Mouse (Mus musculus) CH12.LX (cell line): ENCODE results near the gene Mgat4b. TPM values are rescaled to one million over a fixed set of nuclear protein-coding genes. Genes with fewer than 3 reads are reported as not detected.

ENCODE experiments used
- DNase-seq: peaks from one replicate; pipeline ENCODE4 v3.0.0-alpha.2; 2013; ENCODE audit errors: extremely low read depth
- H3K27ac ChIP-seq: 2 replicates; pipeline ENCODE4 v1.5.1; 2012; ENCODE audit warnings: low read depth, mild to moderate bottlenecking, control low read depth, moderate library complexity; ENCODE audit not compliant: insufficient read depth
- H3K27me3 ChIP-seq: replicated peaks from 2 replicates; pipeline ENCODE3; 2012; ENCODE audit warnings: inconsistent platforms
- H3K36me3 ChIP-seq, 2 experiments: replicated peaks in 1 of 2; 2 replicates each; pipeline versions ENCODE3 to v1.6.1; 2012; ENCODE audit warnings: inconsistent platforms in 1 of 2, low read length in 1 of 2, mild to moderate bottlenecking in 1 of 2, mixed read lengths in 1 of 2, moderate library complexity in 1 of 2; ENCODE audit not compliant: control insufficient read depth in 1 of 2, insufficient read depth in 1 of 2
- H3K4me1 ChIP-seq, 2 experiments: 2 replicates each; pipeline ENCODE4 v1.6.1; 2012; ENCODE audit warnings: inconsistent platforms in 1 of 2, moderate library complexity in 1 of 2; ENCODE audit not compliant: insufficient read depth in 2 of 2, control insufficient read depth in 1 of 2
- H3K4me2 ChIP-seq: 2 replicates; pipeline ENCODE4 v1.6.1; 2012; ENCODE audit warnings: low read depth, mild to moderate bottlenecking, control low read depth; ENCODE audit not compliant: poor library complexity, insufficient read depth, severe bottlenecking
- H3K4me3 ChIP-seq, 3 experiments: fragments of 150-350 bp in 1 of 3; sonication (generic) in 1 of 3; replicated peaks in 1 of 3; 2 replicates each; pipeline versions ENCODE3 to v1.5.1; 2011 to 2012; ENCODE audit warnings: low read depth in 2 of 3, low read length in 2 of 3, mild to moderate bottlenecking in 2 of 3, moderate library complexity in 2 of 3, control low read depth in 1 of 3, improper control_type of control experiment in 1 of 3, inconsistent platforms in 1 of 3, mixed read lengths in 1 of 3; ENCODE audit not compliant: poor library complexity in 1 of 3
- H3K79me2 ChIP-seq: replicated peaks from 2 replicates; pipeline ENCODE4 v1.6.1; 2012; ENCODE audit warnings: mild to moderate bottlenecking, moderate library complexity; ENCODE audit not compliant: control insufficient read depth, poor library complexity, insufficient read depth, severe bottlenecking; ENCODE audit errors: extremely low read depth
- H3K9ac ChIP-seq: 2 replicates; pipeline ENCODE4 v1.6.1; 2012; ENCODE audit warnings: low read depth, mild to moderate bottlenecking, control low read depth, moderate library complexity; ENCODE audit not compliant: insufficient read depth
- H3K9me3 ChIP-seq: replicated peaks from 2 replicates; pipeline ENCODE3; 2012; ENCODE audit warnings: low read length, inconsistent platforms, mixed read lengths
- BHLHE40 ChIP-seq: IDR thresholded peaks from 2 replicates; pipeline ENCODE4 v1.6.1; 2011; ENCODE audit warnings: mild to moderate bottlenecking, low read depth, low read length, improper control_type of control experiment
- CHD1 ChIP-seq: IDR thresholded peaks from 2 replicates; pipeline ENCODE4 v1.6.1; 2012; ENCODE audit warnings: low read depth, low read length, improper control_type of control experiment, inconsistent platforms
- CHD2 ChIP-seq: IDR thresholded peaks from 2 replicates; pipeline ENCODE4 v1.6.1; 2011; ENCODE audit warnings: low read length, improper control_type of control experiment
- E2F4 ChIP-seq: IDR thresholded peaks from 2 replicates; pipeline ENCODE4 v1.6.1; 2011; ENCODE audit warnings: low read depth, low read length, improper control_type of control experiment; ENCODE audit not compliant: insufficient replicate concordance
- ETS1 ChIP-seq: conservative IDR thresholded peaks from 2 replicates; pipeline ENCODE4 v1.6.1; 2012; ENCODE audit warnings: low read depth, mild to moderate bottlenecking, inconsistent platforms, low read length, improper control_type of control experiment, moderate library complexity
- HCFC1 ChIP-seq: IDR thresholded peaks from 2 replicates; pipeline ENCODE4 v1.6.1; 2012; ENCODE audit warnings: low read depth, mild to moderate bottlenecking, inconsistent platforms, low read length, improper control_type of control experiment
- IRF4 ChIP-seq: IDR thresholded peaks from 2 replicates; pipeline ENCODE4 v1.6.1; 2014; ENCODE audit warnings: low read depth, mild to moderate bottlenecking, inconsistent platforms, low read length, improper control_type of control experiment
- JUND ChIP-seq: conservative IDR thresholded peaks from 2 replicates; pipeline ENCODE4 v1.6.1; 2011; ENCODE audit warnings: low read depth, low read length, improper control_type of control experiment
- KAT2A ChIP-seq: IDR thresholded peaks from 2 replicates; pipeline ENCODE4 v1.6.1; 2012; ENCODE audit warnings: low read length, improper control_type of control experiment, inconsistent platforms; ENCODE audit not compliant: insufficient replicate concordance
- MAFK ChIP-seq: IDR thresholded peaks from 2 replicates; pipeline ENCODE4 v1.6.1; 2011; ENCODE audit warnings: low read length, improper control_type of control experiment; ENCODE audit not compliant: insufficient replicate concordance
- MAX ChIP-seq: IDR thresholded peaks from 2 replicates; pipeline ENCODE4 v1.6.1; 2011; ENCODE audit warnings: low read length, improper control_type of control experiment
- MAZ ChIP-seq: IDR thresholded peaks from 2 replicates; pipeline ENCODE4 v1.6.1; 2012; ENCODE audit warnings: low read depth, mild to moderate bottlenecking, inconsistent platforms, low read length, improper control_type of control experiment, moderate library complexity
- MEF2A ChIP-seq: IDR thresholded peaks from 2 replicates; pipeline ENCODE4 v1.6.1; 2014; ENCODE audit warnings: low read depth, mild to moderate bottlenecking, inconsistent platforms, low read length, improper control_type of control experiment, borderline replicate concordance
- MXI1 ChIP-seq: IDR thresholded peaks from 2 replicates; pipeline ENCODE4 v1.6.1; 2011; ENCODE audit warnings: mild to moderate bottlenecking, low read depth, low read length, improper control_type of control experiment
- MYC ChIP-seq: IDR thresholded peaks from 2 replicates; pipeline ENCODE4 v1.6.1; 2011; ENCODE audit warnings: low read depth, mild to moderate bottlenecking, improper control_type of control experiment, low read length
- NELFE ChIP-seq: IDR thresholded peaks from 2 replicates; pipeline ENCODE4 v1.6.1; 2011; ENCODE audit warnings: low read depth, low read length, improper control_type of control experiment
- NRF1 ChIP-seq: IDR thresholded peaks from 2 replicates; pipeline ENCODE4 v1.6.1; 2014; ENCODE audit warnings: low read depth, mild to moderate bottlenecking, inconsistent platforms, low read length, improper control_type of control experiment, moderate library complexity
- POLR2A ChIP-seq: IDR thresholded peaks from 2 replicates; pipeline ENCODE4 v1.6.1; 2011; ENCODE audit warnings: low read depth, mild to moderate bottlenecking, improper control_type of control experiment, low read length
- RAD21 ChIP-seq: IDR thresholded peaks from 2 replicates; pipeline ENCODE4 v1.6.1; 2011; ENCODE audit warnings: low read depth, mild to moderate bottlenecking, low read length, improper control_type of control experiment, moderate library complexity
- SMC3 ChIP-seq: IDR thresholded peaks from 2 replicates; pipeline ENCODE4 v1.6.1; 2011; ENCODE audit warnings: low read depth, low read length, improper control_type of control experiment
- TCF12 ChIP-seq: IDR thresholded peaks from 2 replicates; pipeline ENCODE4 v1.6.1; 2014; ENCODE audit warnings: low read depth, mild to moderate bottlenecking, inconsistent platforms, low read length, improper control_type of control experiment
- UBTF ChIP-seq: IDR thresholded peaks from 2 replicates; pipeline ENCODE4 v1.6.1; 2012; ENCODE audit warnings: low read depth, mild to moderate bottlenecking, inconsistent platforms, low read length, improper control_type of control experiment, moderate library complexity
- USF1 ChIP-seq: IDR thresholded peaks from 2 replicates; pipeline ENCODE4 v1.6.1; 2014; ENCODE audit warnings: low read depth, mild to moderate bottlenecking, inconsistent platforms, low read length, improper control_type of control experiment
- USF2 ChIP-seq: conservative IDR thresholded peaks from 2 replicates; pipeline ENCODE4 v1.6.1; 2011; ENCODE audit warnings: low read depth, low read length, improper control_type of control experiment
- ZC3H11A ChIP-seq: IDR thresholded peaks from 2 replicates; pipeline ENCODE4 v1.6.1; 2012; ENCODE audit warnings: low read depth, mild to moderate bottlenecking, inconsistent platforms, low read length, improper control_type of control experiment
- ZKSCAN1 ChIP-seq: IDR thresholded peaks from 2 replicates; pipeline ENCODE4 v1.6.1; 2012; ENCODE audit warnings: low read depth, inconsistent platforms, low read length, improper control_type of control experiment, borderline replicate concordance
- ZMIZ1 ChIP-seq: IDR thresholded peaks from 2 replicates; pipeline ENCODE4 v1.6.1; 2012; ENCODE audit warnings: low read depth, mild to moderate bottlenecking, inconsistent platforms, low read length, improper control_type of control experiment
- ZNF384 ChIP-seq: IDR thresholded peaks from 2 replicates; pipeline ENCODE4 v1.6.1; 2012; ENCODE audit warnings: low read depth, low read length, improper control_type of control experiment, inconsistent platforms
- dilution Hi-C: fragments of 300-500 bp; cut with MboI; formaldehyde crosslinking; loops from 2 replicates; pipeline ENCODE4 v1.14.3; 2020; ENCODE audit warnings: low sequenced_read_pairs; ENCODE audit not compliant: extremely low pct_unique_long_range_greater_than_20kb, extremely low pct_ligation_motif_present
- in situ Hi-C: fragments of 300-500 bp; cut with MboI; formaldehyde crosslinking; loops from 3 replicates; pipeline ENCODE4 v1.14.3; 2019; ENCODE audit warnings: low sequenced_read_pairs, low pct_ligation_motif_present, low pct_unique_long_range_greater_than_20kb, mixed read lengths
- polyA plus RNA-seq: library from polyadenylated mRNA; unstranded; fragments of >175 nt; gene quantifications from 2 replicates; pipeline ENCODE4 v1.2.1, GENCODE M21; 2012; ENCODE audit warnings: low read depth; ENCODE audit not compliant: insufficient read length
- total RNA-seq, 2 experiments: library from RNA; depleted of rRNA; stranded (reverse); fragments of 300-350 nt in 1 of 2; fragments of >200 nt in 1 of 2; gene quantifications; 2 replicates each; pipeline ENCODE4 v1.2.3; 2012 to 2014

Mgat4b gene
- total and polyA plus RNA-seq, 3 experiments, result 4.6 to 27.4 (median 16.2) TPM

- TF ChIP-seq MAZ (peak; percentile 93; the same call in 1 of the 2 replicates), IRF4 (peak; percentile 85), KAT2A (peak; percentile 86; the same call in 1 of the 2 replicates), MEF2A (peak; percentile 87; the same call in 1 of the 2 replicates), NRF1 (peak; percentile 73), USF2 (no peak)
Measured at GRCm38 (mm10) chr11:50174730-50175187, 35.9 kb upstream of the Mgat4b start (continued).

- TF ChIP-seq MAZ, result no peak
- no peak for TF ChIP-seq NELFE
- no peak for TF ChIP-seq RAD21
- TF ChIP-seq ETS1, result no peak
- no peak for TF ChIP-seq CHD2
- TF ChIP-seq MYC, result no peak
- no peak for TF ChIP-seq USF1
- TF ChIP-seq UBTF, result no peak
- no peak for TF ChIP-seq JUND
- no peak for TF ChIP-seq ZMIZ1
- TF ChIP-seq BHLHE40, result no peak
- TF ChIP-seq POLR2A, result no peak
- no peak for TF ChIP-seq IRF4
- Histone ChIP-seq H3K27me3 (no peaks in the 10 kb centered on the region), H3K4me2 (no peak overlapping the region), H3K4me1 (peaks cover 4 to 21% of the 10 kb centered on the region in 2 experiments), H3K4me3 (no peak overlapping the region), H3K27ac (no peak overlapping the region), H3K36me3 (peaks cover 30 to 53% of the 10 kb centered on the region in 2 experiments), H3K79me2 (no peaks in the 10 kb centered on the region), H3K9ac (no peak overlapping the region), H3K9me3 (no peaks in the 10 kb centered on the region)
- no peak for DNase-seq
- dilution Hi-C loops (no loop called here), in situ Hi-C loops (loop anchor here (5.0 kb wide), 1 partner anchor 36 kb away; the partner anchor contains the start of genes Mgat4b and Sqstm1)
Measured at GRCm38 (mm10) chr11:50176351-50176750, 34.3 kb upstream of the Mgat4b start.

- no peak for DNase-seq
- H3K79me2 ChIP-seq, result no peaks in the 10 kb centered on the region
- no peaks in the 10 kb centered on the region for H3K27me3 ChIP-seq
- dilution Hi-C loops, result no loop called here
- no peak overlapping the region for H3K4me2 ChIP-seq
- H3K4me3 ChIP-seq, result no peak overlapping the region
- no peak overlapping the region for H3K9ac ChIP-seq
- peaks cover 4 to 25% of the 10 kb centered on the region in 2 experiments for H3K4me1 ChIP-seq
- in situ Hi-C loops, result loop anchor here (5.0 kb wide), 1 partner anchor 35 kb away; the partner anchor contains the start of genes Mgat4b and Sqstm1
- TF ChIP-seq ZNF384 (no peak), CHD2 (no peak), ZMIZ1 (no peak), USF1 (no peak), CHD1 (no peak), NELFE (no peak), HCFC1 (no peak), ZC3H11A (no peak), SMC3 (no peak), MAX (no peak), MAZ (no peak), TCF12 (no peak), ZKSCAN1 (no peak), MAFK (no peak), IRF4 (no peak), MYC (no peak), E2F4 (no peak), MXI1 (no peak)
- peaks cover 23 to 51% of the 10 kb centered on the region in 2 experiments for H3K36me3 ChIP-seq
- H3K9me3 ChIP-seq, result no peaks in the 10 kb centered on the region
- no peak overlapping the region for H3K27ac ChIP-seq
Measured at GRCm38 (mm10) chr11:50177111-50177510, 33.6 kb upstream of the Mgat4b start.
